In genomic region chr9:50774991-50775612, GRCm38 (mm10) we compare ENCODE assay signal across 8 mouse cellular contexts. TPM values are rescaled to one million over a fixed set of nuclear protein-coding genes. Genes with fewer than 3 reads are reported as not detected.
DNase-seq lines count a peak whose midpoint lies in the region; ATAC-seq and TF ChIP-seq lines count a peak whose summit lies in the region.

Gene Alg9, plus strand, starts transcription at chr9:50775019.
Gene 1110032A03Rik, minus strand, starts transcription at chr9:50775520.

- peak within 1 kb of the TSS; percentile 98 for H3K4me2 ChIP-seq in lung, postnatal 0 days (replicated peaks; ENCODE audit: low read depth, low read length)

- peaks cover 10% of the 10 kb centered on the region for H3K79me2 ChIP-seq in MEL (ENCODE audit: control insufficient read depth, insufficient read depth, low read length, poor library complexity)

- WGBS in hindbrain, embryonic 10.5 days: under 1% methylated on average over 51 of the region's 51 CpGs
- under 1% methylated on average over 34 of the region's 51 CpGs for WGBS in lung, postnatal 0 days

- no peaks in the 10 kb centered on the region for H3K9me3 ChIP-seq in MEL (replicated peaks; ENCODE audit: insufficient read depth, low read length)
- no peaks in the 10 kb centered on the region for H3K9me3 ChIP-seq in hindbrain, embryonic 10.5 days
- no peaks in the 10 kb centered on the region for H3K9me3 ChIP-seq in lung, postnatal 0 days (ENCODE audit: low read length)

- ATAC-seq in frontal cortex, adult (ENCODE audit: low TSS enrichment): peak; percentile 76
- peak; percentile 75 for ATAC-seq in lung, postnatal 0 days

- peak within 1 kb of the TSS; percentile 88 for H3K9ac ChIP-seq in MEL (ENCODE audit: control insufficient read depth, low read depth, low read length, poor library complexity, severe bottlenecking)
- peak within 1 kb of the TSS; percentile 88 for H3K9ac ChIP-seq in lung, postnatal 0 days (replicated peaks; ENCODE audit: low read depth)

- peak within 1 kb of the TSS; percentile 55 to 95 for H3K4me3 ChIP-seq in MEL (ENCODE audit: control insufficient read depth in 1 of 2, insufficient read depth in 1 of 2, low read depth in 2 of 2, low read length in 2 of 2)
- peak within 1 kb of the TSS; percentile 97 for H3K4me3 ChIP-seq in hindbrain, embryonic 10.5 days
- peak within 1 kb of the TSS; percentile 98 for H3K4me3 ChIP-seq in lung, postnatal 0 days (ENCODE audit: low read depth, low read length)

- H3K27ac ChIP-seq in MEL (ENCODE audit: control insufficient read depth, low read depth, low read length): peak within 1 kb of the TSS; percentile 82
- H3K27ac ChIP-seq in hindbrain, embryonic 10.5 days: peak within 1 kb of the TSS; percentile 95
- peak within 1 kb of the TSS; percentile 64 for H3K27ac ChIP-seq in lung, postnatal 0 days (ENCODE audit: low read length)

- TF ChIP-seq EP300 in MEL (IDR thresholded peaks at IDR 0.05; ENCODE audit: low read depth in 1 of 2, low read length in 2 of 2): peak in 1 of 2 experiments; percentile 23; a peak in 1 of 4 replicates
- no peak for TF ChIP-seq EP300 in lung, postnatal 0 days (IDR thresholded peaks at IDR 0.05)

- peaks cover 0 to 12% of the 10 kb centered on the region in 2 experiments; a peak in 3 of 4 replicates for H3K4me1 ChIP-seq in MEL (ENCODE audit: control insufficient read depth in 1 of 2, insufficient read depth in 2 of 2, low read length in 2 of 2)
- H3K4me1 ChIP-seq in hindbrain, embryonic 10.5 days (replicated peaks): peaks cover 24% of the 10 kb centered on the region
- peaks cover 4% of the 10 kb centered on the region; the same call in 1 of the 2 replicates for H3K4me1 ChIP-seq in lung, postnatal 0 days (ENCODE audit: insufficient read depth, low read depth, low read length)

- no peak for TF ChIP-seq RAD21 in MEL (IDR thresholded peaks at IDR 0.05; ENCODE audit: low read depth, low read length)

- no peaks in the 10 kb centered on the region for H3K27me3 ChIP-seq in MEL (ENCODE audit: control insufficient read depth in 1 of 2, insufficient read depth in 2 of 2, low read length in 2 of 2)
- H3K27me3 ChIP-seq in hindbrain, embryonic 10.5 days (ENCODE audit: insufficient read depth, poor library complexity, severe bottlenecking): no peaks in the 10 kb centered on the region
- no peaks in the 10 kb centered on the region for H3K27me3 ChIP-seq in lung, postnatal 0 days (replicated peaks; ENCODE audit: insufficient read depth, low read length)

- DNase-seq in MEL (ENCODE audit: low read depth, low spot score): peak; percentile 92
- peak; percentile 93 for DNase-seq in cerebellum, adult 8-10 months
- peak; percentile 90 for DNase-seq in hindbrain, embryonic 10.5 days (ENCODE audit: low spot score)
- peak; percentile 80 for DNase-seq in layer of hippocampus, adult 9-11 months
- peak; percentile 86 for DNase-seq in lung, postnatal 0 days (ENCODE audit: low spot score)
- peak; percentile 89 for DNase-seq in ovary, postnatal 14 days (ENCODE audit: low spot score)
- DNase-seq in thymus, postnatal 14 days: peak; percentile 91

- peak; percentile 7 to 65; a peak in 3 of 4 replicates for TF ChIP-seq POLR2A in MEL (IDR thresholded peaks at IDR 0.05; ENCODE audit: control insufficient read depth in 1 of 2, insufficient read depth in 1 of 2, low read depth in 1 of 2, low read length in 2 of 2, poor library complexity in 1 of 2)

- H3K36me3 ChIP-seq in MEL (ENCODE audit: control insufficient read depth in 1 of 2, insufficient read depth in 2 of 2, low read length in 2 of 2): peaks cover 0 to 15% of the 10 kb centered on the region in 2 experiments; a peak in 2 of 4 replicates
- H3K36me3 ChIP-seq in hindbrain, embryonic 10.5 days: peaks cover 37% of the 10 kb centered on the region
- peaks cover 2% of the 10 kb centered on the region; the same call in 1 of the 2 replicates for H3K36me3 ChIP-seq in lung, postnatal 0 days (ENCODE audit: insufficient read depth, low read length)

- TF ChIP-seq CTCF in MEL (IDR thresholded peaks at IDR 0.05 in 2 of 3, conservative IDR thresholded peaks at IDR 0.05 in 1 of 3; ENCODE audit: control insufficient read depth in 1 of 3, insufficient read depth in 1 of 3, low read depth in 2 of 3, low read length in 3 of 3, poor library complexity in 1 of 3, severe bottlenecking in 1 of 3): no peak
- no peak for TF ChIP-seq CTCF in lung, postnatal 0 days (IDR thresholded peaks at IDR 0.05)

TF ChIP-seq in MEL, 35 proteins besides CTCF, POLR2A, EP300 and RAD21:
- peak; percentile 57; the same call in 1 of the 2 replicates for TF ChIP-seq POLR2AphosphoS2 (IDR thresholded peaks at IDR 0.05; ENCODE audit: low read length)
- 0 out of 2 replicates have a peak, but pooled peaks have one; percentile 58 for TF ChIP-seq UBTF (IDR thresholded peaks at IDR 0.05; ENCODE audit: borderline replicate concordance, insufficient read depth, low read depth, low read length)
- no peak; the same call in 1 of the 2 replicates for TF ChIP-seq ELF1 (IDR thresholded peaks at IDR 0.05; ENCODE audit: low read depth, low read length)
- no peak for TF ChIP-seq USF1 (IDR thresholded peaks at IDR 0.05; ENCODE audit: low read depth, low read length)
- no peak for TF ChIP-seq JUND (IDR thresholded peaks at IDR 0.05; ENCODE audit: low read depth, low read length)
- peak; percentile 36 for TF ChIP-seq MXI1 (IDR thresholded peaks at IDR 0.05; ENCODE audit: low read depth, low read length)
- TF ChIP-seq HCFC1 (IDR thresholded peaks at IDR 0.05; ENCODE audit: low read depth, low read length): peak; percentile 83
- peak; percentile 44; the same call in 1 of the 2 replicates for TF ChIP-seq NELFE (IDR thresholded peaks at IDR 0.05; ENCODE audit: low read depth, low read length)
- TF ChIP-seq CHD1 (IDR thresholded peaks at IDR 0.05; ENCODE audit: low read depth, low read length): no peak
- TF ChIP-seq KAT2A (conservative IDR thresholded peaks at IDR 0.05; ENCODE audit: low read depth, low read length): no peak
- TF ChIP-seq ZMIZ1 (IDR thresholded peaks at IDR 0.05; ENCODE audit: low read depth, low read length): no peak
- TF ChIP-seq TBP (IDR thresholded peaks at IDR 0.05; ENCODE audit: low read depth, low read length): peak; percentile 61; the same call in 1 of the 2 replicates
- TF ChIP-seq ZC3H11A (IDR thresholded peaks at IDR 0.05; ENCODE audit: low read depth, low read length): no peak
- TF ChIP-seq MYC (IDR thresholded peaks at IDR 0.05; ENCODE audit: low read depth, low read length): peak; percentile 55; the same call in 1 of the 2 replicates
- no peak; the same call in 1 of the 2 replicates for TF ChIP-seq ETS1 (IDR thresholded peaks at IDR 0.05; ENCODE audit: low read depth, low read length)
- no peak for TF ChIP-seq MAX (IDR thresholded peaks at IDR 0.05; ENCODE audit: low read length)
- peak; percentile 20; the same call in 1 of the 2 replicates for TF ChIP-seq ZNF384 (IDR thresholded peaks at IDR 0.05; ENCODE audit: low read depth, low read length)
- TF ChIP-seq USF2 (IDR thresholded peaks at IDR 0.05; ENCODE audit: borderline replicate concordance in 1 of 2, insufficient read depth in 1 of 2, low read depth in 1 of 2, low read length in 2 of 2): no peak
- peak; percentile 69 for TF ChIP-seq SIN3A (IDR thresholded peaks at IDR 0.05; ENCODE audit: low read length)
- no peak for TF ChIP-seq POLR2AphosphoS5 (IDR thresholded peaks at IDR 0.05; ENCODE audit: borderline replicate concordance, low read depth, low read length)
- TF ChIP-seq MAFK (IDR thresholded peaks at IDR 0.05; ENCODE audit: borderline replicate concordance, low read depth, low read length): no peak
- peak; percentile 30 for TF ChIP-seq TCF12 (IDR thresholded peaks at IDR 0.05; ENCODE audit: low read depth, low read length)
- no peak for TF ChIP-seq MYB (IDR thresholded peaks at IDR 0.05; ENCODE audit: low read depth, low read length)
- TF ChIP-seq SMC3 (IDR thresholded peaks at IDR 0.05; ENCODE audit: low read depth, low read length): no peak
- 0 out of 2 replicates have a peak, but pooled peaks have one; percentile 5 for TF ChIP-seq RCOR1 (IDR thresholded peaks at IDR 0.05; ENCODE audit: low read depth, low read length)
- TF ChIP-seq NRF1 (IDR thresholded peaks at IDR 0.05; ENCODE audit: insufficient read depth, low read depth, low read length, poor library complexity, severe bottlenecking): peak; percentile 59; the same call in 1 of the 2 replicates
- no peak for TF ChIP-seq MAZ (IDR thresholded peaks at IDR 0.05; ENCODE audit: low read depth, low read length)
- TF ChIP-seq TAL1 (IDR thresholded peaks at IDR 0.05; ENCODE audit: low read length): no peak
- no peak for TF ChIP-seq MEF2A (IDR thresholded peaks at IDR 0.05; ENCODE audit: extremely low read depth, insufficient replicate concordance, low read depth, low read length, poor library complexity, severe bottlenecking)
- no peak for TF ChIP-seq BHLHE40 (IDR thresholded peaks at IDR 0.05; ENCODE audit: borderline replicate concordance, low read depth, low read length)
- no peak for TF ChIP-seq GABPA (IDR thresholded peaks at IDR 0.05; ENCODE audit: low read depth, low read length)
- no peak for TF ChIP-seq ZKSCAN1 (IDR thresholded peaks at IDR 0.05; ENCODE audit: low read depth, low read length)
- no peak for TF ChIP-seq E2F4 (IDR thresholded peaks at IDR 0.05; ENCODE audit: borderline replicate concordance, low read depth, low read length)
- TF ChIP-seq CHD2 (IDR thresholded peaks at IDR 0.05; ENCODE audit: low read length): no peak
- TF ChIP-seq GATA1 (IDR thresholded peaks at IDR 0.05; ENCODE audit: low read depth, low read length): no peak

RNA-seq across cellular contexts. Expression of gene Alg9, which starts in this region (rescaled TPM):
- 23.3 and 24.0 TPM in 2 replicates for total RNA-seq in MEL (2012; rRNA removed)
- polyA plus RNA-seq in MEL (2012; ENCODE audit: insufficient read depth in 1 of 2, insufficient read length in 2 of 2, low read depth in 1 of 2, low replicate concordance in 2 of 2, missing spikeins in 1 of 2): 10 to 100 TPM in 1 of 2 experiments, not detected in 1; 46.7 TPM
- polyA plus RNA-seq in hindbrain, embryonic 10.5 days (2016; fragmentation: Nextera tagmentation; extraction: Ambion mirVana): 40.0 and 42.5 TPM in 2 replicates
- 17.9 and 19.0 TPM in 2 replicates for polyA plus RNA-seq in lung, postnatal 0 days (2015; fragmentation: Nextera tagmentation; extraction: Ambion mirVana)

RNA-seq across cellular contexts. Expression of gene 1110032A03Rik, which starts in this region (rescaled TPM):
- total RNA-seq in MEL (2012; rRNA removed): 7.1 and 9.2 TPM in 2 replicates
- polyA plus RNA-seq in MEL (2012; ENCODE audit: insufficient read depth in 1 of 2, insufficient read length in 2 of 2, low read depth in 1 of 2, low replicate concordance in 2 of 2, missing spikeins in 1 of 2): 10 to 100 TPM in 1 of 2 experiments, not detected in 1; 12.8 TPM
- polyA plus RNA-seq in hindbrain, embryonic 10.5 days (2016; fragmentation: Nextera tagmentation; extraction: Ambion mirVana): 30.0 and 39.2 TPM in 2 replicates
- polyA plus RNA-seq in lung, postnatal 0 days (2015; fragmentation: Nextera tagmentation; extraction: Ambion mirVana): 72.3 and 79.8 TPM in 2 replicates

Comparison
In these comparisons a context has a peak if more than half of its experiments do, and no peak if none do; other contexts are left out.
1. Peak in every context shown above with its lines: DNase-seq, ATAC-seq, H3K4me3 ChIP-seq and H3K27ac ChIP-seq.